Mouse (Mus musculus) midbrain, postnatal 0 days (tissue): ENCODE measurements around the gene Cpeb1. TPM values are rescaled to one million over a fixed set of nuclear protein-coding genes. Genes with fewer than 3 reads are reported as not detected.
"Not testable (repeated sequence)": the region's sequence is repeated elsewhere in the genome, so short reads cannot be mapped to it uniquely, and the experiment has no call there.

Experiments
- ATAC-seq: fragments of 200-750 bp; cut with Nextera tagmentation; 2 replicates; pipeline ENCODE4 v1.8.0; 2017; ENCODE audit warnings: moderate number of reproducible peaks, mild to moderate bottlenecking, moderate TSS enrichment, moderate library complexity; ENCODE audit not compliant: low FRiP score
- DNase-seq: peaks from one replicate; pipeline ENCODE4 v3.0.0-alpha.2; 2015; ENCODE audit warnings: low spot score
- H3K27ac ChIP-seq: fragments of 300-500 bp; sonication (generic); 2 replicates; pipeline ENCODE4 v1.5.1; 2014; ENCODE audit warnings: low read depth, mild to moderate bottlenecking, low read length, mixed read lengths
- H3K27me3 ChIP-seq: fragments of 300-500 bp; sonication (generic); 2 replicates; pipeline ENCODE4 v1.6.1; 2014; ENCODE audit warnings: low read length, control low read depth, mixed read lengths; ENCODE audit not compliant: insufficient read depth
- H3K36me3 ChIP-seq: fragments of 300-500 bp; sonication (generic); 2 replicates; pipeline ENCODE4 v1.6.1; 2014; ENCODE audit warnings: low read length, control low read depth, mixed read lengths; ENCODE audit not compliant: insufficient read depth
- H3K4me1 ChIP-seq: fragments of 300-500 bp; sonication (generic); 2 replicates; pipeline ENCODE4 v1.6.1; 2014; ENCODE audit warnings: mild to moderate bottlenecking, control low read depth, antibody characterized with exemption, low read length, mixed read lengths; ENCODE audit not compliant: insufficient read depth
- H3K4me2 ChIP-seq: fragments of 300-500 bp; sonication (generic); 2 replicates; pipeline ENCODE4 v1.6.1; 2014; ENCODE audit warnings: low read depth, mild to moderate bottlenecking, low read length, mixed read lengths; ENCODE audit not compliant: poor library complexity, severe bottlenecking
- H3K4me3 ChIP-seq: fragments of 300-500 bp; sonication (generic); 2 replicates; pipeline ENCODE4 v1.5.1; 2014; ENCODE audit warnings: low read depth, mild to moderate bottlenecking, low read length, moderate library complexity
- H3K9ac ChIP-seq: fragments of 300-500 bp; sonication (generic); replicated peaks from 2 replicates; pipeline ENCODE4 v1.6.1; 2014; ENCODE audit warnings: mild to moderate bottlenecking, low read length, moderate library complexity, mixed read lengths; ENCODE audit not compliant: poor library complexity, severe bottlenecking
- H3K9me3 ChIP-seq: fragments of 300-500 bp; sonication (generic); 2 replicates; pipeline ENCODE4 v1.6.1; 2016; ENCODE audit warnings: low read length, control low read depth
- CTCF ChIP-seq: IDR thresholded peaks from 2 replicates; pipeline ENCODE4 v1.5.1; 2016; ENCODE audit warnings: antibody characterized with exemption, mild to moderate bottlenecking
- WGBS: fragments of 180-500 bp; shearing (Covaris S2); extraction: QIAGEN DNeasy Blood & Tissue Kit; methylation state at CpG from one replicate; pipeline ENCODE4 v1.1.7; 2014; 5-methylcytosine and 5-hydroxymethylcytosine counted together
- polyA plus RNA-seq: library from polyadenylated mRNA; unstranded; fragments of >200 nt; fragmentation: Nextera tagmentation; extraction: Ambion mirVana; gene quantifications from 2 replicates; pipeline ENCODE4 v1.2.1, GENCODE M21; 2015
- total RNA-seq: library from RNA; depleted of rRNA; stranded (reverse); fragments of >200 nt; gene quantifications from 2 replicates; pipeline ENCODE4 v1.2.3, GENCODE M21; 2014

The Cpeb1 gene
- total and polyA plus RNA-seq, 2 experiments from 2014 or later = 7.3 to 10.0 TPM

DNA sequence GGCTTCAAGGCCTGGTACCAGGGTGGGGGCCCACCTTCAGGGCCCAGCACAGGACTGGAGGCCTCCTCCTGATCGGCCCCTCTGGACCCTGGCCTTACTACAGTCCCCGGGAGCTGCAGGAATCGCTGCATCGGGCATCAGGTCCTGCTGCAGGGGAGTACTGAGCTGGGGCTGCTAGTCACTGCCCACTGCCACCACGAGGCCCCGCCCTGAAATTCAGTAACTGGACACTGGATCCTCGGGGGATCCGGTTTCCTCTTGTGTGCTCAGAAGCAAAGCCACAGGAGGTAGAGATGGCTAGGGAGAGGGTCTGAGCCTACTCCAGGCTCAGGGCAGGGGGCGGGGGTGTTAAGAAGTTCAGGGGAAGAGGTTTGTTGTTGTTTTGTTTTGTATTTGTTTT, 34.4 kb upstream of the Cpeb1 start:
- Histone ChIP-seq H3K9ac (no peak overlapping the region), H3K36me3 (peaks cover 2% of the 10 kb centered on the region; the same call in 1 of the 2 replicates), H3K27ac (no peak overlapping the region), H3K4me2 (no peak overlapping the region), H3K4me3 (no peak overlapping the region), H3K4me1 (peaks cover 3% of the 10 kb centered on the region; the same call in 1 of the 2 replicates), H3K27me3 (no peaks in the 10 kb centered on the region), H3K9me3 (no peaks in the 10 kb centered on the region)
- ATAC-seq (no peak), DNase-seq (no peak)
- TF ChIP-seq CTCF = no peak
- 15% methylated on average over 9 of the region's 9 CpGs for WGBS

DNA sequence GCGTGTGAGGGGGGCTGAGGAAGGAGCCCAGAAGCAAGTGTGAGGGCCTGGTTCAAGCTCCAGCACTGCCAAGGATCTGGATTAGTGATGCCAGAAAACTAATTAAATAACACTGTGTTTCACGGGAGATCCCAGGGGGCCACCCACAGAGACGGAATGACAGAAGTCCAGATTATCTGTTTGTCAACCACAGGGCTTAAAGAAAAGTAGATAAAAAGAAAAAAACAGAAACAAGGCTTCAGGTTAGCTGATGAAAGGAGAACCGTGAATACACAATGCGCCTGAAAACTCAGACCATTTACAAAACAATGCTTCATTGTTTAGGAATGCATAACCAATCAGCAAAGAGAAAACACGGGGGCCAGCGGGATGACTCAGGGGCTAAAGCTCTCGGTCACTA, 25.5 kb upstream of the Cpeb1 start:
- peaks cover 27% of the 10 kb centered on the region for H3K36me3 ChIP-seq
- 5% methylated on average over 8 of the region's 8 CpGs for WGBS
- H3K4me2 ChIP-seq = no peak overlapping the region
- ATAC-seq = no peak
- no peak for TF ChIP-seq CTCF
- no peaks in the 10 kb centered on the region for H3K9me3 ChIP-seq
- no peak overlapping the region for H3K9ac ChIP-seq
- no peaks in the 10 kb centered on the region for H3K27me3 ChIP-seq
- H3K4me3 ChIP-seq = no peak overlapping the region
- peak; percentile 51 for DNase-seq
- H3K4me1 ChIP-seq = no peaks in the 10 kb centered on the region
- H3K27ac ChIP-seq = no peak overlapping the region

DNA sequence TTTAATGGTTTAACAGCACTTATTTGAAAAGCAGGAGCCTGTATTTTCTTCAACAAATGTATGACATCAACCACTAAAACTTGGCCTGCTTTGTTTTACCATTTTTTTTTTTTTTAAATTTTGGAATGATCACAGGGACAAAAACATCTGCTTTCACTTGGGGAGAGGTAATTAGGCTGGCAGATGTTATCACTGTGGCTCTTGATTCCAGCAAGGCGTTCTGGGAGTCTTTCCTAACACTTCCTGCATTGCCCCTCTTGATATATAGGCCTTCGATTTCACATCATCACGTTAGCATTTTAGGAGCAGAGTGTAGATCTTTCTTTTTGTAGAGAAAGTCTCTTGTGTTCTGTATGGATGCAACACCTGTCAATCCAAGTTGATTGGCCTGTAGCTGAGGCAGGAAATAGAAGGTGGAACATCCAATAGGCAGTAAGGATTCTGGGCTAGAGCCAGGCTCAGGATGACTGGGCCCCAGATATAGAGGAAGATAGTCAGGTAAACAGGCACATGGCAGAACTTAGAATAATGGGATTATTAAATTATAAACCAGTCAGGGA, 24.3 kb upstream of the Cpeb1 start:
- no peak overlapping the region for H3K27ac ChIP-seq
- 77% methylated on average over 3 of the region's 3 CpGs for WGBS
- no peaks in the 10 kb centered on the region for H3K27me3 ChIP-seq
- no peaks in the 10 kb centered on the region for H3K4me1 ChIP-seq
- no peak overlapping the region for H3K9ac ChIP-seq
- peaks cover 24% of the 10 kb centered on the region for H3K36me3 ChIP-seq
- H3K9me3 ChIP-seq = no peaks in the 10 kb centered on the region
- no peak for ATAC-seq
- no peak for DNase-seq
- no peak overlapping the region for H3K4me3 ChIP-seq
- H3K4me2 ChIP-seq = no peak overlapping the region
- no peak for TF ChIP-seq CTCF

DNA sequence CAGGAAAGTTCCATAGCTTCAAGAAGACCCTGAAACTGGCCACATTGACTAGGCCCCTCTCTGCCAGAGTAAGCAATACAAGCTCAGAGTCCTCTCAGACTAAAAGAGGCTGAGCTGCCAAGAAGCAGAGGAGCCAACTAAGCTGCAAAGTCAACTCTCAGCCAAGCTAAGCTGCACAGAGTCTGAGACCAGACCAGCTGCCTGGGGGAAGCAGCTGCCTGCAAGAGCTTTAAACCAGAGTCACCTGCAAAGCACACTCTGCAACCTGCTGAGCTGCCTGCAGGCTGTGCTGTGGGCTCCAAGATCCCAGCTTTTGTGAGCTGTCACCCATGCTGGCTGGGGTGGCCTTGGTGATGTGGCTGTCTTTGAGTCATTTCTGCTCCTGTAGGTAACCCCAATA, 23.0 kb upstream of the Cpeb1 start:
- peak; percentile 39 for DNase-seq
- ATAC-seq = peak; percentile 36; the same call in 1 of the 2 replicates
- not testable (repeated sequence) for H3K27me3 ChIP-seq, H3K4me1 ChIP-seq, H3K27ac ChIP-seq, H3K4me3 ChIP-seq, H3K9ac ChIP-seq, H3K9me3 ChIP-seq, H3K4me2 ChIP-seq
- peaks cover 24% of the 10 kb centered on the region for H3K36me3 ChIP-seq
- TF ChIP-seq CTCF = peak; percentile 28; the same call in 1 of the 2 replicates

GRCm38 (mm10) chr7:81476833-81477232, 21.6 kb upstream of the Cpeb1 start:
- DNase-seq = peak; percentile 34
- no peaks in the 10 kb centered on the region for H3K9me3 ChIP-seq
- no peaks in the 10 kb centered on the region for H3K4me1 ChIP-seq
- H3K4me2 ChIP-seq = no peak overlapping the region
- ATAC-seq = 0 out of 2 replicates have a peak, but pooled peaks have one; percentile 25
- 10% methylated on average over 24 of the region's 24 CpGs for WGBS
- no peak overlapping the region for H3K9ac ChIP-seq
- no peak overlapping the region for H3K4me3 ChIP-seq
- H3K27ac ChIP-seq = no peak overlapping the region
- H3K36me3 ChIP-seq = peaks cover 28% of the 10 kb centered on the region
- peak; percentile 47 for TF ChIP-seq CTCF
- H3K27me3 ChIP-seq = no peaks in the 10 kb centered on the region

DNA sequence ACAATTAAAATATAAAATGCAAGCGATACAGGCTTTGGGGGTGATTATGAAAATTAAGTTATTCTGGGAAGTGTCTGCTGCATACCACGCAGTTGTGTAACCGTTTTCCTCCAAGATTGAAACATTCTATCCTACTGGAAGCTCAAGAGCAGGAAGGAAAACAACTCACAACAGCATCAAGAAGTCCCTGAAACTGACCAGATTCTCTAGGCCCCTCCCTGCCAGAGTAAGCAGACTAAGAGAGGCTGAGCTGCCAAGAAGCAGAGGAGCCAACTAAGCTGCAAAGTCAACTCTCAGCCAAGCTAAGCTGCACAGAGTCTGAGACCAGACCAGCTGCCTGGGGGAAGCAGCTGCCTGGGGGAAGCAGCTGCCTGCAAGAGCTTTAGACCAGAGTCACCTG, 20.0 kb upstream of the Cpeb1 start:
- Histone ChIP-seq H3K9ac (no peak overlapping the region), H3K4me1 (no peaks in the 10 kb centered on the region), H3K27ac (no peak overlapping the region), H3K4me3 (no peak overlapping the region), H3K9me3 (no peaks in the 10 kb centered on the region), H3K36me3 (peaks cover 41% of the 10 kb centered on the region), H3K4me2 (no peak overlapping the region), H3K27me3 (no peaks in the 10 kb centered on the region)
- WGBS = 82% methylated on average over 3 of the region's 3 CpGs
- no peak for TF ChIP-seq CTCF
- no peak for DNase-seq
- no peak for ATAC-seq
